Mouse (Mus musculus) C2C12 (cell line): ENCODE measurements at regions not wholly inside any gene's neighbourhood (a gene's known extent, or its start where the extent isn't known, plus 50 kb on each side); places are given as distances from the start of the nearest gene placed in this dataset.

Experiments
- H3K27me3 ChIP-seq: one replicate; pipeline ENCODE4 v1.6.1; 2011; ENCODE audit not compliant: control insufficient read depth, insufficient read depth, insufficient read length
- H3K36me3 ChIP-seq: one replicate; pipeline ENCODE4 v1.6.1; 2011; ENCODE audit not compliant: control insufficient read depth, insufficient read depth
- H3K4me3 ChIP-seq: one replicate; pipeline ENCODE4 v1.5.1; 2011; ENCODE audit warnings: mild to moderate bottlenecking, control low read depth; ENCODE audit not compliant: poor library complexity, insufficient read depth, severe bottlenecking
- H3K79me2 ChIP-seq: one replicate; pipeline ENCODE4 v1.6.1; 2011; ENCODE audit not compliant: control insufficient read depth, insufficient read depth
- H3K79me3 ChIP-seq: one replicate; pipeline ENCODE4 v1.6.1; 2011; ENCODE audit warnings: low read depth, control low read depth
- H3ac ChIP-seq: one replicate; pipeline ENCODE3; 2011; ENCODE audit warnings: low read depth; ENCODE audit not compliant: control insufficient read depth, insufficient read length
- CEBPB ChIP-seq: IDR thresholded peaks from one replicate; pipeline ENCODE4 v1.6.1; 2011; ENCODE audit warnings: low read depth, mild to moderate bottlenecking, control low read depth, moderate library complexity
- CTCF ChIP-seq: IDR thresholded peaks from one replicate; pipeline ENCODE4 v1.5.1; 2011; ENCODE audit not compliant: control insufficient read depth, insufficient read depth, insufficient read length
- FOSL1 ChIP-seq: IDR thresholded peaks from one replicate; pipeline ENCODE4 v1.8.0; 2011; ENCODE audit warnings: mild to moderate bottlenecking, low read length; ENCODE audit not compliant: poor library complexity, insufficient read depth, severe bottlenecking
- MAX ChIP-seq: IDR thresholded peaks from one replicate; pipeline ENCODE4 v1.6.1; 2011; ENCODE audit warnings: mild to moderate bottlenecking, control low read depth
- MYOD1 ChIP-seq: IDR thresholded peaks from one replicate; pipeline ENCODE4 v1.6.1; 2011; ENCODE audit warnings: low read depth; ENCODE audit not compliant: control insufficient read depth, insufficient read length
- MYOG ChIP-seq: IDR thresholded peaks from one replicate; pipeline ENCODE4 v1.6.1; 2011; ENCODE audit not compliant: control insufficient read depth, insufficient read length; ENCODE audit errors: extremely low read depth
- USF1 ChIP-seq: IDR thresholded peaks from one replicate; pipeline ENCODE4 v1.6.1; 2011; ENCODE audit warnings: low read depth, mild to moderate bottlenecking, control low read depth, moderate library complexity

GRCm38 (mm10) chr19:6662346-6662939 lies 119.6 kb upstream of the Slc22a12 start:
- Histone ChIP-seq H3K4me3 (no peak overlapping the region), H3K36me3 (no peaks in the 10 kb centered on the region), H3K79me3 (no peaks in the 10 kb centered on the region), H3K27me3 (peaks cover 12% of the 10 kb centered on the region), H3K79me2 (no peaks in the 10 kb centered on the region), H3ac (no peak overlapping the region)
- TF ChIP-seq CTCF (no peak), MYOD1 (no peak), MAX (no peak), CEBPB (no peak), FOSL1 (no peak), USF1 (no peak), MYOG (no peak)

DNA sequence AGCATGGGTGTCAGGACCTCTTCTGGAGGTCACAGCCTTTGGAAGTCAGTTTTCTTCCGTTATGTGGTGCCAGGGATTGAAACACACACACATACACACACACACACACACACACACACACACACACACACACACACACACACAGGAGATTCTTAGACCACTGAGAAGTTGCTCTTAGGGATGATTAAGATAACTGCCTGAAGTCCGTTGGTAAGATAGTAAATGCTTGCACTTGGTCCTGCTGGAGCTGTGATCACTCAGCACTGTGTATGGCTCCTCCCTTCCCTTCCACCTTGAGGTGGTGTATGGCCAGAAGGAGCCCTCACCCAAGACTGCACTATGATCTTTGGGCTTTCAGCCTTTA lies 118.7 kb upstream of the Slc22a12 start:
- Histone ChIP-seq H3K36me3 (no peaks in the 10 kb centered on the region), H3K4me3 (no peak overlapping the region), H3K79me2 (no peaks in the 10 kb centered on the region), H3K79me3 (no peaks in the 10 kb centered on the region), H3ac (no peak overlapping the region), H3K27me3 (peaks cover 7% of the 10 kb centered on the region)
- TF ChIP-seq USF1 (no peak), CEBPB (no peak), MAX (no peak), FOSL1 (no peak), MYOD1 (no peak), CTCF (no peak), MYOG (no peak)

DNA sequence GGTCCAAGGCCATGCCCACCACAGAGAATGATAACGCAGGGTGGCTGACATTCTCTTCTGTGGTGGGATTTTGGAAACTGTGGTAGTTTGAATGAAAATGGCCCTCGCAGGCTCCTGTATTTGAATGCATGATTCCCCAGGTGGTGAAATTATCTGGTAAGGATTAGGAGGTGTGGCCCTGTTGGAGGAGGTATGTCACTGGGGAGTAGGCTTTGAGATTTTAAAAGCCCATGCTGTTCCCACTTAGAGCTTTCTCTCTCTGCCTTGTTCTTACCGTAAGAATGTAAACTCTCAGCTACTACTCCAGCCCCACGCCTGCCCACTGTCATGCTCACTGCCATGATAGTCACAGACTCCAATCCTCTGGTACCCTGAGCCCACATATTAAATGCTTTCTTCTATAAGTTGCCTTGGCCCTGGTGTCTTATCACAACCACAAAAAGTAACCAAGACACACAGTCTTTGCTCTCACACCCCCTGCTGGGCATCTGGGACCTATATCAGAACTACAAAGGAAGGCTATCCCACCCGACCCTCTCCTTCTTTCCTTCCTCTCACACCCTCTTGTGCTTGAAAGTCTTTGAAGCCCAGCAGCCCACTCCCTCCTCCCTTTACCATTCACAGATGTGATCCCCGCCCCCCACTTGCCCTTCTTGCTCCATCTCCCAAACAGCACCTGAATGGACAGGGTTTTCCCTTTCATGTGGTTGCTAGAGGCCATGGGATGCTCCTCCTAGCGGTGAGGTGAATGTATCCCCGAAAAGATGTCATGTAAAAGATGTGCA lies 118.1 kb upstream of the Slc22a12 start:
- Histone ChIP-seq H3ac (no peak overlapping the region), H3K79me2 (no peaks in the 10 kb centered on the region), H3K79me3 (no peaks in the 10 kb centered on the region), H3K36me3 (no peaks in the 10 kb centered on the region), H3K4me3 (no peak overlapping the region), H3K27me3 (peaks cover 7% of the 10 kb centered on the region)
- TF ChIP-seq MAX: no peak
- TF ChIP-seq CTCF: no peak
- no peak for TF ChIP-seq MYOG
- no peak for TF ChIP-seq MYOD1
- no peak for TF ChIP-seq USF1
- no peak for TF ChIP-seq FOSL1
- no peak for TF ChIP-seq CEBPB

GRCm38 (mm10) chr19:6660157-6660556 lies 117.3 kb upstream of the Slc22a12 start:
- Histone ChIP-seq H3K79me3 (no peaks in the 10 kb centered on the region), H3K79me2 (no peaks in the 10 kb centered on the region), H3K4me3 (no peak overlapping the region), H3K27me3 (peaks cover 7% of the 10 kb centered on the region), H3K36me3 (no peaks in the 10 kb centered on the region), H3ac (no peak overlapping the region)
- TF ChIP-seq MAX (no peak), MYOG (no peak), FOSL1 (no peak), USF1 (no peak)

- no peaks in the 10 kb centered on the region for H3K79me2 ChIP-seq
- H3K27me3 ChIP-seq: peaks cover under 1% of the 10 kb centered on the region
- H3K79me3 ChIP-seq: no peaks in the 10 kb centered on the region
- H3K4me3 ChIP-seq: no peak overlapping the region
- TF ChIP-seq CEBPB: no peak
- TF ChIP-seq MAX: no peak
- TF ChIP-seq CTCF: no peak
- TF ChIP-seq FOSL1: no peak
- TF ChIP-seq MYOD1: no peak
- TF ChIP-seq USF1: no peak
- TF ChIP-seq MYOG: no peak
- H3ac ChIP-seq: no peak overlapping the region
- no peaks in the 10 kb centered on the region for H3K36me3 ChIP-seq
These were observed 111.7 kb upstream of the Slc22a12 start for GRCm38 (mm10) chr19:6654550-6654949.

- no peak overlapping the region for H3K4me3 ChIP-seq
- no peaks in the 10 kb centered on the region for H3K27me3 ChIP-seq
- no peaks in the 10 kb centered on the region for H3K79me3 ChIP-seq
- no peak for TF ChIP-seq MAX
- H3K36me3 ChIP-seq: no peaks in the 10 kb centered on the region
- no peaks in the 10 kb centered on the region for H3K79me2 ChIP-seq
- no peak overlapping the region for H3ac ChIP-seq
These were observed 109.9 kb upstream of the Slc22a12 start for GRCm38 (mm10) chr19:6652775-6653174.
